Mouse (Mus musculus): ENCODE data around the gene Socs1. TPM values are rescaled to one million over a fixed set of nuclear protein-coding genes. Genes with fewer than 3 reads are reported as not detected.

Gene Socs1
- polyA plus RNA-seq, 1 experiment from 2014 or later, result 5.4 TPM

DNA sequence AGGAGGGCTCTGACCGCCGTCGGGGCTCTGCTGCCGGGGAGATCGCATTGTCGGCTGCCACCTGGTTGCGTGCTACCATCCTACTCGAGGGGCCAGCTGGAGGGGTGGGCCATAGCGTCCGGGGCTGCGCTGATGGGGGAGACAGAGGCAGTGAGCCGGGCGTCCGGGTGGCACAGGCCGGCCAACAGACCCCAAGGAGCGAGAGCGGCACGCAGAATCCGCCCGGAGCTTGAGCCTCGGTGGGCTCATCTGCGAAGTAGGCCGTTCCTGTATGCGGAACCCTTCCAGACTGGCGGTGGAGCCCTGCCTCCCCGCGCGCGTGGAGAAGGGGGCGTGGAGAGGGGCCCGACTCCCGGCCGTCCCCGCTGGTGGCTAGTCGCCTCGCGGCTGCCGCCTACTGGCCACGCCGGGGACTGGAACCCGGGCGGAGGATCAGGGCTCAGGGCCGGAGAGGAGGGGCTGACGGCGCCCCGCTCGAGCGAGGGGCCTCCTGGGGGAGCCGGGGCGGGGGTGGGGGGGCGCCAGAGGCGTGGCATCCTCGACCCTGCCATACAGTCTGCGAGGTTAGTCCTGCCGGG is 454 bp downstream of the Socs1 start:
- ATAC-seq (replicated peaks; ENCODE audit: insufficient number of reproducible peaks, low FRiP score, low TSS enrichment, low read depth), result peak; percentile 81
- Histone ChIP-seq H3K4me2 (ENCODE audit: low read depth, low read length) (peak overlapping the region; percentile 98), H3K9ac (replicated peaks; ENCODE audit: low read length) (peak overlapping the region; percentile 67), H3K36me3 (replicated peaks; ENCODE audit: control insufficient read depth, insufficient read depth, low read depth, low read length) (no peaks in the 10 kb centered on the region), H3K4me3 (ENCODE audit: low read depth, low read length) (peak overlapping the region; percentile 66), H3K27ac (replicated peaks; ENCODE audit: low read depth, low read length) (peak overlapping the region; percentile 94), H3K9me3 (replicated peaks; ENCODE audit: control insufficient read depth, low read length) (no peaks in the 10 kb centered on the region), H3K27me3 (ENCODE audit: control insufficient read depth, insufficient read depth, low read length) (no peaks in the 10 kb centered on the region; the same call in 1 of the 2 replicates), H3K4me1 (ENCODE audit: control insufficient read depth, insufficient read depth, low read length) (peaks cover 4% of the 10 kb centered on the region; the same call in 1 of the 2 replicates)
- peak; percentile 95 for DNase-seq (ENCODE audit: low spot score)
- 0% methylated on average over 33 of the region's 55 CpGs for WGBS

GRCm38 (mm10) chr16:10783883-10784792 is 1.2 kb downstream of the Socs1 start:
- no peaks in the 10 kb centered on the region for H3K9me3 ChIP-seq (replicated peaks; ENCODE audit: control insufficient read depth, low read length)
- ATAC-seq (replicated peaks; ENCODE audit: insufficient number of reproducible peaks, low FRiP score, low TSS enrichment, low read depth), result no peak
- peak; percentile 62 for DNase-seq (ENCODE audit: low spot score)
- peaks cover 4% of the 10 kb centered on the region; the same call in 1 of the 2 replicates for H3K4me1 ChIP-seq (ENCODE audit: control insufficient read depth, insufficient read depth, low read length)
- H3K4me3 ChIP-seq (ENCODE audit: low read depth, low read length), result peak overlapping the region; percentile 66
- 2% methylated on average over 81 of the region's 81 CpGs for WGBS
- peak overlapping the region; percentile 98 for H3K4me2 ChIP-seq (ENCODE audit: low read depth, low read length)
- peak overlapping the region; percentile 94; the same call in 1 of the 2 replicates for H3K27ac ChIP-seq (replicated peaks; ENCODE audit: low read depth, low read length)
- H3K36me3 ChIP-seq (replicated peaks; ENCODE audit: control insufficient read depth, insufficient read depth, low read depth, low read length), result no peaks in the 10 kb centered on the region
- H3K9ac ChIP-seq (replicated peaks; ENCODE audit: low read length), result peak overlapping the region; percentile 67
- H3K27me3 ChIP-seq (ENCODE audit: control insufficient read depth, insufficient read depth, low read length), result no peaks in the 10 kb centered on the region; the same call in 1 of the 2 replicates

DNA sequence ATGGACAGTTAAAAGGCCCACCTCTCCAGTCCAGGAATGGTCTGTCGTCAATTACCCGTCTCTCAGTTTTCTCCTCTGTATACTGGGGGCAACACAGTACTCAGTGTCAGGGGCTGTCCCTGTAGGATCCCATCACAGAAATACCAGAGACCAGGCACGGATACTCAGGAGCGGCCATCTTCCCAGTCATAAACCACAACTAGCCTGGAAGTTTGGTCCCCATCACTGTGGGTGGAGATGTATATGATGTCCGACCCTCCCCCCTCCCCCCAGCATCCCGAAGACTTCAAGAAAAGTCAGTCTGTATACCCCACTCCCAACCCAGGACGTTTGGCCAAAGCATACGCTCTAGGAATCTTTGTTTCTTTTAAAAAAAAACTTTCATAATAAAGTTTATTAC is 1.9 kb downstream of the Socs1 start:
- Histone ChIP-seq H3K27ac (replicated peaks; ENCODE audit: low read depth, low read length) (no peak overlapping the region), H3K9ac (replicated peaks; ENCODE audit: low read length) (no peak overlapping the region), H3K4me1 (ENCODE audit: control insufficient read depth, insufficient read depth, low read length) (peaks cover 4% of the 10 kb centered on the region; the same call in 1 of the 2 replicates), H3K27me3 (ENCODE audit: control insufficient read depth, insufficient read depth, low read length) (no peaks in the 10 kb centered on the region; the same call in 1 of the 2 replicates), H3K9me3 (replicated peaks; ENCODE audit: control insufficient read depth, low read length) (no peaks in the 10 kb centered on the region), H3K4me2 (ENCODE audit: low read depth, low read length) (peak overlapping the region; percentile 1; the same call in 1 of the 2 replicates), H3K36me3 (replicated peaks; ENCODE audit: control insufficient read depth, insufficient read depth, low read depth, low read length) (no peaks in the 10 kb centered on the region), H3K4me3 (ENCODE audit: low read depth, low read length) (peak overlapping the region; percentile 66; the same call in 1 of the 2 replicates)
- 62% methylated on average over 8 of the region's 8 CpGs for WGBS
- DNase-seq (ENCODE audit: low spot score) (no peak), ATAC-seq (replicated peaks; ENCODE audit: insufficient number of reproducible peaks, low FRiP score, low TSS enrichment, low read depth) (no peak)

GRCm38 (mm10) chr16:10783152-10783434 is 2.2 kb downstream of the Socs1 start:
- Histone ChIP-seq H3K9ac (replicated peaks; ENCODE audit: low read length) (no peak overlapping the region), H3K27me3 (ENCODE audit: control insufficient read depth, insufficient read depth, low read length) (no peaks in the 10 kb centered on the region; the same call in 1 of the 2 replicates), H3K27ac (replicated peaks; ENCODE audit: low read depth, low read length) (no peak overlapping the region), H3K4me2 (ENCODE audit: low read depth, low read length) (peak overlapping the region; percentile 16; the same call in 1 of the 2 replicates), H3K36me3 (replicated peaks; ENCODE audit: control insufficient read depth, insufficient read depth, low read depth, low read length) (no peaks in the 10 kb centered on the region), H3K4me1 (ENCODE audit: control insufficient read depth, insufficient read depth, low read length) (peaks cover 4% of the 10 kb centered on the region; the same call in 1 of the 2 replicates), H3K4me3 (ENCODE audit: low read depth, low read length) (no peak overlapping the region), H3K9me3 (replicated peaks; ENCODE audit: control insufficient read depth, low read length) (no peaks in the 10 kb centered on the region)
- ATAC-seq (replicated peaks; ENCODE audit: insufficient number of reproducible peaks, low FRiP score, low TSS enrichment, low read depth) (no peak), DNase-seq (ENCODE audit: low spot score) (no peak)
- WGBS, result 45% methylated on average over 1 of the region's 1 CpGs

DNA sequence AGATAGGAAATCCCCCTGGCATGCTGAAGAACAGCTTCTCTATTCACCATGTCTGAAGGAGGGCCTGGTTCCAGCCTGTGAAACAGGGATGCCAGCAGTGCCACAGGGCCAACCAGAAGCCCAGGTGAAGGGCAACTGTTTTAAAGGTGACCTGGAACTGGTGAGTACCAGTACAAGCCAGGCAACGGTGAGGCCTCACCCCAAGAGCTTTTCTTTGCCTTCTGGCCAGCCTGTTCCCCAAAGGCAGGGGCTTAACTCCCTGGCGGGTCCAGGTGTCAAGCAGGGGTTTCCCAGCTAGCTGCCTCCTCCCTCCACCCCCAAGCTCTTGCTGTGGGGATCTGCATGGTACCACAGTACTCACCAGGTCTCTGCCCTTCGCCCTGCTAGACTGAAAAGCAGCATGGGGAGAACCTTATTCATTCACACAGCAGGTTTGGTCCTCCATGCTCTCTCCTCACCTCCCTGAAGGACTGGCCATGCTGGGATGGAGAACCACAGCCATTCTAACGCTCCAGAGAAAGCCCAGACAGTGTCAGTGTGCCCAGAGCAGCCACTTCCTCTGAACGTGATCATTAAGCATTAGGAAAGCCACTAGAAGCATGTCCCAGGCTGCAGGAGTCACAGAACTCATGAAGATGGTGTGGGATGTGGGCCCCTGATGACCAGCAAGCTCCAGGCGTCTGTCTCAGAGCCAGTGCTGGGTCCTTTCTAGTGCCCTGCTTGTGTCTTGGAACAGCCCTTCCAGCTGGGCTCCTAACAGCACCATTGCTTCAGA is 2.8 kb downstream of the Socs1 start:
- DNase-seq (ENCODE audit: low spot score) (no peak), ATAC-seq (replicated peaks; ENCODE audit: insufficient number of reproducible peaks, low FRiP score, low TSS enrichment, low read depth) (no peak)
- H3K27me3 ChIP-seq (ENCODE audit: control insufficient read depth, insufficient read depth, low read length), result no peaks in the 10 kb centered on the region; the same call in 1 of the 2 replicates
- peaks cover 4% of the 10 kb centered on the region; the same call in 1 of the 2 replicates for H3K4me1 ChIP-seq (ENCODE audit: control insufficient read depth, insufficient read depth, low read length)
- no peaks in the 10 kb centered on the region for H3K36me3 ChIP-seq (replicated peaks; ENCODE audit: control insufficient read depth, insufficient read depth, low read depth, low read length)
- H3K4me2 ChIP-seq (ENCODE audit: low read depth, low read length), result no peak overlapping the region
- no peak overlapping the region for H3K27ac ChIP-seq (replicated peaks; ENCODE audit: low read depth, low read length)
- no peaks in the 10 kb centered on the region for H3K9me3 ChIP-seq (replicated peaks; ENCODE audit: control insufficient read depth, low read length)
- H3K9ac ChIP-seq (replicated peaks; ENCODE audit: low read length), result no peak overlapping the region
- no peak overlapping the region for H3K4me3 ChIP-seq (ENCODE audit: low read depth, low read length)
- 42% methylated on average over 6 of the region's 6 CpGs for WGBS

GRCm38 (mm10) chr16:10781862-10782371 is 3.4 kb downstream of the Socs1 start:
- Histone ChIP-seq H3K27ac (replicated peaks; ENCODE audit: low read depth, low read length) (no peak overlapping the region), H3K36me3 (replicated peaks; ENCODE audit: control insufficient read depth, insufficient read depth, low read depth, low read length) (no peaks in the 10 kb centered on the region), H3K4me1 (ENCODE audit: control insufficient read depth, insufficient read depth, low read length) (peaks cover 4% of the 10 kb centered on the region; the same call in 1 of the 2 replicates), H3K9ac (replicated peaks; ENCODE audit: low read length) (no peak overlapping the region), H3K4me2 (ENCODE audit: low read depth, low read length) (no peak overlapping the region), H3K9me3 (replicated peaks; ENCODE audit: control insufficient read depth, low read length) (no peaks in the 10 kb centered on the region), H3K27me3 (ENCODE audit: control insufficient read depth, insufficient read depth, low read length) (no peaks in the 10 kb centered on the region; the same call in 1 of the 2 replicates), H3K4me3 (ENCODE audit: low read depth, low read length) (no peak overlapping the region)
- DNase-seq (ENCODE audit: low spot score), result peak; percentile 59
- WGBS, result 27% methylated on average over 9 of the region's 9 CpGs
- ATAC-seq (replicated peaks; ENCODE audit: insufficient number of reproducible peaks, low FRiP score, low TSS enrichment, low read depth), result no peak

DNA sequence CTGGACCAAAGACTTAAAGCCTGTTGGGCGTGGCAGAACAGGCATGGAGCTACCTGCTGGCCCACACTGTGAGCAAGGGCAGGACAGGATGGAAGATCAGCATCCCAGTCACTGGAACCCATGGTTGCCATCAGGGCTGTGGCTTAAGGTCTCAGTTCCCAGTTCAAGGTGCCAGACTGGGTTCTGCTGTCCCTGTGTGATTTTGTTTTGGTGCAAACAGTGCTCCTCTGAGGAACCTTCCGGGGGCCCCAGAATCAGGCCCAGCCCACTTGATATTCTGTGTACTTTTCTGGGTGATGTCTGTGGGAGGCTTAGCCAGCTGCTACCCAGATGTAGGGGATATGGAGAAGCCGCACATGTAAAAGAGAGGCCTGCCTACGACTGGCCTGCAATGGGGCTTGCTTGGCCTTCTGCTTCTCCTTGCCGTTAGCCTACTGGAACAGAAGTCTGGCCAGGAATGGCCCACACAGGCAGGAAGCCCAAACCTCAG is 4.7 kb downstream of the Socs1 start:
- no peak overlapping the region for H3K4me2 ChIP-seq (ENCODE audit: low read depth, low read length)
- no peak overlapping the region; the same call in 1 of the 2 replicates for H3K27ac ChIP-seq (replicated peaks; ENCODE audit: low read depth, low read length)
- H3K9ac ChIP-seq (replicated peaks; ENCODE audit: low read length), result no peak overlapping the region
- H3K36me3 ChIP-seq (replicated peaks; ENCODE audit: control insufficient read depth, insufficient read depth, low read depth, low read length), result no peaks in the 10 kb centered on the region
- H3K9me3 ChIP-seq (replicated peaks; ENCODE audit: control insufficient read depth, low read length), result no peaks in the 10 kb centered on the region
- WGBS, result 71% methylated on average over 5 of the region's 5 CpGs
- H3K4me3 ChIP-seq (ENCODE audit: low read depth, low read length), result no peak overlapping the region
- DNase-seq (ENCODE audit: low spot score), result no peak
- peaks cover 4% of the 10 kb centered on the region; the same call in 1 of the 2 replicates for H3K4me1 ChIP-seq (ENCODE audit: control insufficient read depth, insufficient read depth, low read length)
- ATAC-seq (replicated peaks; ENCODE audit: insufficient number of reproducible peaks, low FRiP score, low TSS enrichment, low read depth), result no peak
- H3K27me3 ChIP-seq (ENCODE audit: control insufficient read depth, insufficient read depth, low read length), result no peaks in the 10 kb centered on the region; the same call in 1 of the 2 replicates
